Mouse (Mus musculus) stomach, embryonic 16.5 days (tissue): Measurements from ENCODE around the gene Frmpd2. TPM values are rescaled to one million over a fixed set of nuclear protein-coding genes. Genes with fewer than 3 reads are reported as not detected.

Source experiments
- ATAC-seq: fragments of 200-750 bp; cut with Nextera tagmentation; 2 replicates; pipeline ENCODE4 v1.8.0; 2017; ENCODE audit warnings: moderate number of reproducible peaks, moderate TSS enrichment; ENCODE audit not compliant: insufficient read depth, low FRiP score
- H3K27ac ChIP-seq: fragments of 300-500 bp; sonication (generic); 2 replicates; pipeline ENCODE4 v1.5.1; 2014; ENCODE audit warnings: low read length
- H3K27me3 ChIP-seq: fragments of 300-500 bp; sonication (generic); 2 replicates; pipeline ENCODE4 v1.6.1; 2014; ENCODE audit warnings: low read length, control low read depth, mixed read lengths; ENCODE audit not compliant: control insufficient read depth, insufficient read depth
- H3K36me3 ChIP-seq: fragments of 300-500 bp; sonication (generic); 2 replicates; pipeline ENCODE4 v1.6.1; 2014; ENCODE audit warnings: low read length; ENCODE audit not compliant: control insufficient read depth, insufficient read depth
- H3K4me1 ChIP-seq: fragments of 300-500 bp; sonication (generic); 2 replicates; pipeline ENCODE4 v1.6.1; 2014; ENCODE audit warnings: low read length, control low read depth, mixed read lengths; ENCODE audit not compliant: control insufficient read depth, insufficient read depth
- H3K4me2 ChIP-seq: fragments of 300-500 bp; sonication (generic); 2 replicates; pipeline ENCODE4 v1.6.1; 2014; ENCODE audit warnings: low read depth, low read length, mixed read lengths
- H3K4me3 ChIP-seq: fragments of 300-500 bp; sonication (generic); replicated peaks from 2 replicates; pipeline ENCODE4 v1.5.1; 2014; ENCODE audit warnings: mild to moderate bottlenecking, low read length
- H3K9ac ChIP-seq: fragments of 300-500 bp; sonication (generic); 2 replicates; pipeline ENCODE4 v1.6.1; 2014; ENCODE audit warnings: low read length
- H3K9me3 ChIP-seq: fragments of 300-500 bp; sonication (generic); replicated peaks from 2 replicates; pipeline ENCODE4 v1.6.1; 2016; ENCODE audit warnings: low read length, control low read depth; ENCODE audit not compliant: control insufficient read depth
- whole genome bisulfite sequencing: fragments of 180-500 bp; shearing (Covaris S2); extraction: QIAGEN DNeasy Blood & Tissue Kit; methylation state at CpG from one replicate; pipeline ENCODE4 v1.1.7; 2014; 5-methylcytosine and 5-hydroxymethylcytosine counted together
- polyA plus RNA-seq: library from polyadenylated mRNA; unstranded; fragments of >200 nt; fragmentation: Nextera tagmentation; extraction: Ambion mirVana; gene quantifications from 2 replicates; pipeline ENCODE4 v1.2.1, GENCODE M21; 2015

Gene Frmpd2
- polyA plus RNA-seq, 1 experiment from 2014 or later = not detected

DNA sequence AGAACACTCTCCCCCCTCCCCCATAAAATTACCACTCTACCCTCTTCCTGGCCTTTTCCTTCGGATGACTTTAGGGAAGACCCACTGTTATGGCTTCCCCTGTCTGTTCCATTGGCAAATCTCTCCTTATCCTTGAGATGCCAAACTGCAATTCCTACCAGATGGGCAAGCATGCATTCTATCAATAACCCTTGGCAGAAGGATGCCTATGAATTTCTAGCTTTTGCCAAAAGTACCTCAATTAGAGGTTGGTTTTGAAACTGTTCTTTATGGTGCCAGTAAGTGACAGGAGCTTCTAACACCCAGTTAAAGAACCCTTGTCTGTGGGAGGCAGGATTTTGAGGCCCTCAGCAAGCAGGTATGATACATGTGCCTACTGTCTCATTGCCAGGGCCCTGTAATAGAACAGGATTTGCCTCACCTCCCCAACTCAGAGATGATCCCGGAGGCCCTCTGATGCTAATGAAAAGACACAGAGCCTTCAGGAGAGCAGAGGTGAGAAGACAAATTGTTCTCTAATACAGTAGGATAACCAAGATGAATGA, 22.1 kb upstream of the Frmpd2 start:
- 74% methylated on average over 2 of the region's 2 CpGs for WGBS
- Histone ChIP-seq H3K27ac (no peak overlapping the region), H3K27me3 (no peaks in the 10 kb centered on the region), H3K9me3 (no peaks in the 10 kb centered on the region), H3K4me1 (peaks cover 3% of the 10 kb centered on the region), H3K36me3 (no peaks in the 10 kb centered on the region), H3K4me2 (no peak overlapping the region), H3K4me3 (no peak overlapping the region), H3K9ac (no peak overlapping the region)
- no peak for ATAC-seq

DNA sequence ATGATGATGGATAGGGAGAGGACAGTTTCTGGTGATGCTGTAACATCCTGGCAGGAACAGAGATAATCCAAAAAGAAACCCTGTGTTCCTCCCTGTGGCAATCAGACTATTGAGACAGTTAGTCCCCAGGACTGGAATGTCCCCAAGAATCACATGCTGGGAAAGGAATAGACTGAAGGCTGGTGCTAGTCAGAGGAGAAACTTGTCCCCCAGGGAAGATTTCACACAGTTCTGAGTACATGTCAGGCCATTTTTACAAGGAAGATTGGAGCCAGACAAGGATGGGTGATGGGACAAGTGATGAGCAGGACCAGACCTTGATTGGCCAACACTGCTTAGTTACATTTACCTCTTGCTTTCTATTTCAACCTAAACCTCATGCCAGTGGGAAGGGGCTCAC, 21.2 kb upstream of the Frmpd2 start:
- no peak overlapping the region for H3K9ac ChIP-seq
- ATAC-seq = no peak
- no peak overlapping the region for H3K27ac ChIP-seq
- H3K9me3 ChIP-seq = no peaks in the 10 kb centered on the region
- no peak overlapping the region for H3K4me2 ChIP-seq
- no peaks in the 10 kb centered on the region for H3K27me3 ChIP-seq
- H3K4me1 ChIP-seq = peaks cover 3% of the 10 kb centered on the region; the same call in 1 of the 2 replicates
- H3K4me3 ChIP-seq = no peak overlapping the region
- no peaks in the 10 kb centered on the region for H3K36me3 ChIP-seq

DNA sequence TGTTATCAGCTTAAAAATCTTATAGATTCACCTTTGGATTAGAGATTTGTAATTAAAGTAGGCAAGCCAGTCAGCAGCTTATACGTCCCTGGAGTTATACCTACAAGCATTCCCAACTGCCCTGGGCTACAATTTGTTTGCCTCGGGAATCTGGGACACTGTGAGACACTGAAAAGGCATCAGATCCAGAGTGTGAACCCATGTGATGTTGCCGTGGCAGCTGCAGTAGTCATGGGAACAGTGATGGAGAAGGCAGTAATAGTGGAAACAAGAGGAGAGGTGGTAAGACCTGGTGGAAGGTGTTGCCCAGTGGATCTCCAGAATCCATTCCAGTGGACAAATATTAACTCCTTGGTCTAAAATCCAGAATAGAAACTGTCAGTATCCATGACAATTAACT, 7.8 kb upstream of the Frmpd2 start:
- no peaks in the 10 kb centered on the region for H3K9me3 ChIP-seq
- no peak overlapping the region for H3K27ac ChIP-seq
- no peak overlapping the region for H3K4me3 ChIP-seq
- H3K9ac ChIP-seq = no peak overlapping the region
- WGBS = 74% methylated on average over 3 of the region's 3 CpGs
- H3K27me3 ChIP-seq = no peaks in the 10 kb centered on the region
- H3K4me2 ChIP-seq = no peak overlapping the region
- no peaks in the 10 kb centered on the region for H3K4me1 ChIP-seq
- ATAC-seq = no peak
- H3K36me3 ChIP-seq = no peaks in the 10 kb centered on the region

DNA sequence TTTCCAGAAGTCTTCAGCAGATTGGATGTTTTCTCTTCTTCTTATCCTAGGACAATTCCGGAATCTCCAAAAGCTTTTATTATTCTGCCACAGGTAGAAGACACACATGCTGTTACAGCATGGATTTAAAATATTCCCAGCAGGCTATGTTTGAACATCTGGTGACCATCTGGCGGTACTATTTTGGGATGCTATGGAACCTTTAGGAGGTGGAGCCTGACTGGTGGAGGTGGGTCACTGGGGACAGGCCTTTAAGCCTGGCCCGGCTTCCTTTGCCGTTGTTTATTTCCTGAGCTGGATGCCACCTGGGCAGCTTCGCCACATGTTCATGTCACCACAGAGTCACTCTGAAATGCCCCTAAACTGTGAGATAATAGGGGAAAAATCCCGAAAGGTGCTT, 3.7 kb upstream of the Frmpd2 start:
- 64% methylated on average over 6 of the region's 6 CpGs for WGBS
- no peak for ATAC-seq

DNA sequence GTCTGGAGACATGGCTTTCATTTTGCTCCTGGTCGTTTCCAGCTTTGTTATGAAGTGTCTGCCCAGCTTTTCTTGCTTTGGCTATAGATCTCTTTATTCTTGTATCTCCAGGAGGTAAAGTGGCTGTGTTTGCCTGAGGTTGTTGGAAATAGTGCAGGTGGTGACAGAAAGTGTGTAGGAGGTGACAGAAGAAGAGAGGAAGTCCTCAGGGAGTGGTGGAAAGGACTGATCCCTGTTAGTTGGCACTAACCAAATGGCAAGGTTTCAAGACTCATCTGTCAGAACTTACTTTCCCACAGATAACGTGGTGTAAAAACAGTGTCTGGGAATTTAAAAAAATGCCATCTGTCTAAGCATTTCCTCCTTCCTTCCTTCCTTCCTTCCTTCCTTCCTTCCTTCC, 3.0 kb downstream of the Frmpd2 start:
- H3K4me3 ChIP-seq = no peak overlapping the region
- no peak overlapping the region for H3K27ac ChIP-seq
- H3K36me3 ChIP-seq = no peaks in the 10 kb centered on the region
- ATAC-seq = no peak
- no peak overlapping the region for H3K9ac ChIP-seq
- WGBS = 61% methylated on average over 2 of the region's 2 CpGs
- H3K27me3 ChIP-seq = no peaks in the 10 kb centered on the region
- H3K9me3 ChIP-seq = no peaks in the 10 kb centered on the region
- no peaks in the 10 kb centered on the region for H3K4me1 ChIP-seq
- H3K4me2 ChIP-seq = no peak overlapping the region

More for the DNA sequence above, 3.7 kb upstream of the Frmpd2 start:
- Histone ChIP-seq H3K9ac (no peak overlapping the region), H3K4me3 (no peak overlapping the region), H3K36me3 (no peaks in the 10 kb centered on the region), H3K4me1 (no peaks in the 10 kb centered on the region), H3K27ac (no peak overlapping the region), H3K9me3 (no peaks in the 10 kb centered on the region), H3K27me3 (no peaks in the 10 kb centered on the region), H3K4me2 (no peak overlapping the region)

DNA sequence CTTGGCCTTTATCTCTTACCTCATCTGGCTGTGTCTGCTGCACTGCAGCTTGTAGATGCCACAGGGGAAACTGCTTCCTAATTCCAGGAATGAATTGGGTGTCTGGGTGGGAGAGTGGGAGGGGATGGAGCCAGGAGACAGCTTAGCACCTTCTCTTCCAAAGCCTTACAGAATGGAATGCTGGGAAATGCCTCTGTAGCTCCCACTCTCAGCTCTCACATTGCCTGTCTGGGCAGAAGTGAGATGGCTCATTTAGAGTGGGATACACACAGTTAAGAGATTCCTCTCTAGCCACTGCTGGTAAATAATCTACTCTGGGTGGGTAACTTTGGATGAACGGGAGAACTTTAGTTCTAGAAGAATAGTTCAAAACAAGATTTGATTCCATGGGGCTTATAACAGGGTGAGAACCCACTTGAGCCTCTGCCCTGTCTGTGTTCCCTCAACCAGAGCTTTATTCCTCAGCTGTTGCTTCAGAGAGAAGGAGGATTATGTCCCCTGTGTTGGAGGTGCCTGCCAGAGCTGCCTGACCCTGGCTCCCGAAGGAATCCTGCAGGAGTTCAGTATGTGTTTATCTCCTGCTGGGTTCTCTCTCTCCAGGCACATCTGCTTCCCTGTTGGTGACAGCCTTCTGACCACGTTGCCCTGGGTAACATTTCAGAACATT, 4.7 kb downstream of the Frmpd2 start:
- no peak overlapping the region for H3K27ac ChIP-seq
- H3K4me2 ChIP-seq = no peak overlapping the region
- no peaks in the 10 kb centered on the region for H3K9me3 ChIP-seq
- no peaks in the 10 kb centered on the region for H3K27me3 ChIP-seq
- WGBS = 13% methylated on average over 3 of the region's 3 CpGs
- H3K4me3 ChIP-seq = no peak overlapping the region
- no peak overlapping the region for H3K9ac ChIP-seq
- ATAC-seq = no peak
- H3K36me3 ChIP-seq = no peaks in the 10 kb centered on the region
- no peaks in the 10 kb centered on the region for H3K4me1 ChIP-seq

DNA sequence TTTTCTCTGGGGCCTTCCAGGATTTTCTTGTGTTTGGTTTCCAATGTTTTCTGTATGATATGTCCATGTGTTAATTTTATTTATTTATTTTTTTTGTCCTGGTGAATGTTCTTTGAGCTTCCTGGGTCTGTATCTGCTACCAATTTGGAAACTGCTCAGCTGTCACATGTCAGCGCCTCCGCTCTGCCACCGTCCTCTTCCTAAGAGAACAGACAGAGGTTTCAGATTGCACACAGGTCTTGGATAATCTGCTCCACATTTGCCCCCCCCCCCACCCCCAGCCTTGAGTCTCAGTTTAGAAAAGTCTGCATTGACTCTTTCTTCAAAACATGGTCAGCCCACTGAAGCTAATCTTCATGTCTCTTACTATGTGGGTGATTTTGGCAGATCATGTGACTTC, 10.5 kb downstream of the Frmpd2 start:
- H3K9ac ChIP-seq = no peak overlapping the region

DNA sequence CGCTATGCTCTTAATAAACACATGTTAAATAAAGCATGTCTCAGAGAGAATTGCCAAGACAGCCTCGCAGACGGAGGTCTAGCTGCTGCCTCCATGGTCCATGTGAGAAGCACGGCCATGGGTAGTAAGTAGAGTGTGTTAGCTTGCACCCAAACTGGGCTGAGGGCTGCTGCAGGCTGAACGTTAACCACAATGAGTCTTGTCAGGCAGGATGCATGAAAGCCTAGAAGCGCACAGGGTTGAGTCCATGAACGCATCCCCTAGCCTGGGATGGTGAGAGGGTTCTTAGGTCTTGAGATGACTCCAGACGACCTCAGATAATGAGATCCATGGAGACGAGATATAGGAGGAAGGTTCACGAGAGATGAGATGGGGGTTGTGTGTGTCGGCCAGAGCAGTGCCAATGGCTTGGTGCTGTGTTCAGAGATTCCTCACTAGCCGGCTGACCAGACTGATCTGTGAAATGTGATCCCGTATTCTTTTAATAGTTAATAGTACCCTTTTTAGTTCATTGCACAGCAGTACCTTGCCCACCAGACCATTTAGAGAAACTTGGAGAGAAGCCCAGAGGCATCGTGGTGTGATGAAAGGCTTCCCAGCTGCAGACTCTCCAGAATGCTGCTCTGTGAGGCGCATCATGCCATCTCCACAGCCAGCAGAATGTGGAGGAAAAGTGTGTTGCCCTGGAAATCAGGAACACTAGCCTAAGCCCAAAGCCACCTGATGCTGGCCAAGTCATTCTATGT, 16.5 kb downstream of the Frmpd2 start:
- Histone ChIP-seq H3K4me3 (no peak overlapping the region), H3K4me2 (no peak overlapping the region), H3K9ac (no peak overlapping the region), H3K27ac (no peak overlapping the region), H3K9me3 (no peaks in the 10 kb centered on the region), H3K36me3 (no peaks in the 10 kb centered on the region), H3K4me1 (no peaks in the 10 kb centered on the region), H3K27me3 (no peaks in the 10 kb centered on the region)
- 62% methylated on average over 15 of the region's 15 CpGs for WGBS
- ATAC-seq = no peak

More for the DNA sequence above, 10.5 kb downstream of the Frmpd2 start:
- WGBS = 62% methylated on average over 3 of the region's 3 CpGs
- no peak overlapping the region for H3K4me3 ChIP-seq
- H3K4me2 ChIP-seq = no peak overlapping the region
- H3K4me1 ChIP-seq = no peaks in the 10 kb centered on the region
- no peaks in the 10 kb centered on the region for H3K36me3 ChIP-seq
- H3K27ac ChIP-seq = no peak overlapping the region
- no peaks in the 10 kb centered on the region for H3K27me3 ChIP-seq
- no peak for ATAC-seq
- H3K9me3 ChIP-seq = no peaks in the 10 kb centered on the region

DNA sequence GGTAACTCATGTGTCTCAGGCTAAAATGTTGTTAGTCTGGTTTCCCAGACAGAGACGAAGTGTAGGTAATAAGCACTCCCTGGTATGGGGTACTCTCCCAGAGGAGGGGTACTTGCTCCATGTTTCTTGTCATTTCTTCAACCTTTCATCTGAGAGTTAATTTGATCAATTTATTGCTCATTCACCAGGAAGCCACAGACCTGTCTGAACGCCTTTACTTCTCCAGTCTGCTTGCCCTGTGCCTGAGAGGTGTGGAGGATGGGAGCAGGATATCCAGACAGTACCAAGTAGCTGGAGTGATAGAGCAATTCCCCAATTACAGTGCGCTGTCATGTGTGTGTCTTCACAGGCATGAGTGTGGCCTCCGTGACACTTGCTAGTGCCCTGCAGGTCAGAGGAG, 23.7 kb downstream of the Frmpd2 start:
- H3K36me3 ChIP-seq = no peaks in the 10 kb centered on the region
- ATAC-seq = no peak
- H3K27me3 ChIP-seq = no peaks in the 10 kb centered on the region
- WGBS = 71% methylated on average over 4 of the region's 4 CpGs
- H3K4me2 ChIP-seq = no peak overlapping the region
- no peaks in the 10 kb centered on the region for H3K9me3 ChIP-seq
- no peaks in the 10 kb centered on the region for H3K4me1 ChIP-seq
- no peak overlapping the region for H3K9ac ChIP-seq
- no peak overlapping the region for H3K27ac ChIP-seq
- H3K4me3 ChIP-seq = no peak overlapping the region
